Mouse (Mus musculus) naive thymus-derived CD4-positive, alpha-beta T cell, adult 2 months (primary cell): ENCODE measurements at regions not wholly inside any gene's neighbourhood (a gene's known extent, or its start where the extent isn't known, plus 50 kb on each side); places are given as distances from the start of the nearest gene placed in this dataset.

ENCODE experiments used
- DNase-seq: peaks from one replicate; pipeline ENCODE4 v3.0.0-alpha.2; 2011; ENCODE audit warnings: low read depth

DNA sequence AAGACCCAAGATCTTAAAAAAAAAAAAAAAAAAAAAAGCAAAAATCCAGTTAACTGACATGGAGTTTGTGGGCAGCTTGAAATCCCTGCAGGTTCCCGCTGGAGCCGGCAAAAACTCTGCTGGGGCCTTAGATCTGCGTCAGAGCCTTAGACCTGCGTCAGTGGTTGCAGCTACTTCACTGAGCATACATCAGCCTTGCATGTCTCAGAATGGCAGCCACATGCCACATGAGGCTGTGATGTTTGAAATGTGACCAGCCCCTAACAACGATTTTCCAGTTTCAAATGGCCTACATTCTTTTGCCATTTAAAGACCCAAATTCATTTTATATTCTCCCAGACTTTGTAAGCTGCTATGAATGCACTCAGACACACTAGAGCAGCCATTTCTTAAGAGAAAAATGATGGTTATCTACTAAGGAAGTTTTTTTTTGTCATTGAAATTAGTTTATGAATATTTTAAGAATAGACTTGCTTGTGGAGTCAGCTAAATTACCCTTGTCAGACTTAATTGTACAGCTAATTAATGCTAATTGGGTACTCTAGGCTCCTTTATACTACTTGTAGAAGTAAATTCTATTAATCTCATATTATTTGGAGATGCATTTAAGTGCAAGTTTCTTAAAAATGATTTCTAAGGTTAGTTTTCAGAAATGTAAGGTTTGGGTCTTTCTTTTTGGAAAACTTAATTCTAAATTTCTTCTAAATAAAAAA is 70.8 kb downstream of the Toporsl start:
- DNase-seq, result no peak

GRCm38 (mm10) chr4:52709563-52709962 is 104.8 kb upstream of the Olfr275 start:
- DNase-seq, result no peak

- no peak for DNase-seq
Measured at GRCm38 (mm10) chr4:52726203-52726602, 88.2 kb upstream of the Olfr275 start.

DNA sequence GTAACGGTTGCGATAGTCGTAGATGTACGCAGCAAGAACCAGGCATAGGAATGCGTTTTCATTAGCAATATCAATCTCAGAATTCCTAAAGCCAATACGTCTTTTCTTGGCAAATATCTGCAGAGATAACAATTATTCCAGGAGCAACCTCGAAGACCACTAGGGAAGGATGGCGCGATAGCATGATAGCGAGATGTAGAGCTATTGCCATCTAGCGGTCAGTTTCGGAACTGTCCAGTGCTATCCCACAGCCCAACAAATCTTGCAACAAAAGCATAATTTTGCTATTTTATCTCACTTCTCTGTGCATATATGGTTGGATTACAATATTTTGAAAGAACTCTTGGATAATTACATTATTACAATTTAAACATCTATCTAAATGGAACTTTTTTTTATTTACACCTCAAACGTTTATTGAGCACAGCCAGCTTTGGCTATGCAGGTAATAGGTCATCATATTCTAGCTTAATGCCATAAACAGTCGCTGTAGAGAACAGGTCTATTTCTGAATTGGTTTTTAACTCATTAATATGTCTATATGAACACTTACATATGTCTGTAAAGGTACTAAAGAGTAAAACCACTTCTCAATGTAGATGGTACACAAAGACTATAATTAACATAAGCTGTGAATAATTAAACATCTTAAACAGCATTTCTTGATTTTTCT is 87.6 kb upstream of the Olfr275 start:
- peak; percentile 16 for DNase-seq

- no peak for DNase-seq
Measured at GRCm38 (mm10) chr4:52733141-52733540, 81.3 kb upstream of the Olfr275 start.

- DNase-seq, result no peak
Measured at GRCm38 (mm10) chr4:52739543-52740474, 74.6 kb upstream of the Olfr275 start.

DNA sequence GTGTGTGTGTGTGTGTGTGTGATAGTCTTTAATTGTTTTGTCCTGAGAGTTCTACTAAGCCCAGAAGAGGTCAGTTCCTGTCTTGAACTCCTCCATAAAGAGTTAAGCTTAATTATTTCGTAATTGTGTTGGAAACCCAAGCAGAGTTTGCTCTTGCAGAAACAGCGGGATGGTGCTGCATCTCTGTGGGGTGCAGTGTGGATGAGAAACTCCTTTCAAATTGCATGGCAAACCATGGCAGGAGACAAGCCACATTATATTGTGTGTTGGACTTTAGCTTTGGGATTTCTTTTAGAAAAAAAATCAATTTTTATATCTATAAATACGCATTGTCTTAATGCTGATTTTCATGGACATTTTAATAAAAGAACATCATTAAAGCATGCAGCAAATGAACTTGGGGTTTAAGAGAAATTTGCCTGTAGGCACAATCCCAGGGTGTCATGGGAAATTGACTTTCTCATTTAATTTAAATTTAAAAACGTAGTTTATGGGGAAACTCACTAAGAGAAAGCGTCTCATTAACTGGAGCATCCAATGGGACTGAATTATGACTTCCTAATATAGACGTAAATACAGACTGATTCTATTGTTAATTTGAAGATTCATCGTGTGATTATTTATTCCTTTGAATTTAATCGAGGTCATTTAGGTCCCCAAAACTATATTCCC is 61.4 kb upstream of the Olfr275 start:
- no peak for DNase-seq
